8 mouse cellular contexts compared by ENCODE assay signal in genomic region chr7:25238015-25238706, GRCm38 (mm10). TPM values are rescaled to one million over a fixed set of nuclear protein-coding genes. Genes with fewer than 3 reads are reported as not detected.
DNase-seq lines count a peak whose midpoint lies in the region; ATAC-seq and TF ChIP-seq lines count a peak whose summit lies in the region.

No protein-coding gene starts in this region.

- ATAC-seq in forebrain, embryonic 11.5 days (replicated peaks; ENCODE audit: low FRiP score): peak; percentile 93
- ATAC-seq in heart, embryonic 16.5 days (replicated peaks; ENCODE audit: extremely low read depth, insufficient read depth, low FRiP score): peak; percentile 87
- ATAC-seq in liver, embryonic 15.5 days (ENCODE audit: insufficient read depth): peak; percentile 91
- ATAC-seq in neural tube, embryonic 12.5 days (ENCODE audit: low FRiP score, low read depth): peak; percentile 94

- peak; percentile 73 for TF ChIP-seq POLR2A in CH12.LX (IDR thresholded peaks at IDR 0.05; ENCODE audit: low read depth, low read length)

- H3K27me3 ChIP-seq in CH12.LX (replicated peaks): no peaks in the 10 kb centered on the region
- no peaks in the 10 kb centered on the region for H3K27me3 ChIP-seq in forebrain, embryonic 11.5 days (ENCODE audit: control insufficient read depth, insufficient read depth, low read length)
- H3K27me3 ChIP-seq in heart, embryonic 16.5 days (ENCODE audit: control insufficient read depth, insufficient read depth, low read length): no peaks in the 10 kb centered on the region
- H3K27me3 ChIP-seq in liver, embryonic 15.5 days: no peaks in the 10 kb centered on the region
- H3K27me3 ChIP-seq in neural tube, embryonic 12.5 days (replicated peaks): no peaks in the 10 kb centered on the region

- no peak for TF ChIP-seq RAD21 in CH12.LX (IDR thresholded peaks at IDR 0.05; ENCODE audit: low read depth, low read length)

- dilution Hi-C loops in CH12.LX (cut with MboI; ENCODE audit: extremely low pct_ligation_motif_present, extremely low pct_unique_long_range_greater_than_20kb, low sequenced_read_pairs): no loop called here

- H3K9me3 ChIP-seq in CH12.LX (replicated peaks; ENCODE audit: low read length): no peaks in the 10 kb centered on the region
- H3K9me3 ChIP-seq in forebrain, embryonic 11.5 days (ENCODE audit: control insufficient read depth, low read length): no peaks in the 10 kb centered on the region
- H3K9me3 ChIP-seq in heart, embryonic 16.5 days (replicated peaks; ENCODE audit: control insufficient read depth, low read length): no peaks in the 10 kb centered on the region
- no peaks in the 10 kb centered on the region for H3K9me3 ChIP-seq in liver, embryonic 15.5 days (replicated peaks)
- no peaks in the 10 kb centered on the region for H3K9me3 ChIP-seq in neural tube, embryonic 12.5 days

- peak overlapping the region; percentile 94 for H3K4me2 ChIP-seq in CH12.LX (ENCODE audit: insufficient read depth, low read depth, poor library complexity, severe bottlenecking)
- H3K4me2 ChIP-seq in forebrain, embryonic 11.5 days (ENCODE audit: low read depth, low read length, severe bottlenecking): peak overlapping the region; percentile 81
- H3K4me2 ChIP-seq in heart, embryonic 16.5 days (ENCODE audit: low read depth, low read length): peak overlapping the region; percentile 82
- H3K4me2 ChIP-seq in liver, embryonic 15.5 days: peak overlapping the region; percentile 85
- H3K4me2 ChIP-seq in neural tube, embryonic 12.5 days (replicated peaks): peak overlapping the region; percentile 69

- peaks cover 35% of the 10 kb centered on the region for H3K79me2 ChIP-seq in CH12.LX (replicated peaks; ENCODE audit: control insufficient read depth, extremely low read depth, insufficient read depth, poor library complexity, severe bottlenecking)

- peaks cover 6 to 35% of the 10 kb centered on the region in 2 experiments for H3K4me1 ChIP-seq in CH12.LX (ENCODE audit: control insufficient read depth in 1 of 2, insufficient read depth in 2 of 2)
- H3K4me1 ChIP-seq in forebrain, embryonic 11.5 days (replicated peaks; ENCODE audit: control insufficient read depth, insufficient read depth, low read length): peaks cover 6% of the 10 kb centered on the region; the same call in 1 of the 2 replicates
- H3K4me1 ChIP-seq in heart, embryonic 16.5 days (ENCODE audit: control insufficient read depth, insufficient read depth, low read length): peaks cover 36% of the 10 kb centered on the region
- peaks cover 40% of the 10 kb centered on the region for H3K4me1 ChIP-seq in liver, embryonic 15.5 days (replicated peaks)
- H3K4me1 ChIP-seq in neural tube, embryonic 12.5 days: peaks cover 18% of the 10 kb centered on the region

- under 1% methylated on average over 23 of the region's 23 CpGs for WGBS in forebrain, embryonic 11.5 days
- under 1% methylated on average over 23 of the region's 23 CpGs for WGBS in heart, embryonic 16.5 days
- whole genome bisulfite sequencing in liver, embryonic 15.5 days (ENCODE audit: insufficient replicate concordance): under 1% methylated on average over 23 of the region's 23 CpGs
- WGBS in neural tube, embryonic 12.5 days: under 1% methylated on average over 23 of the region's 23 CpGs

- peak overlapping the region; percentile 57 to 88 (median 79) for H3K4me3 ChIP-seq in CH12.LX (replicated peaks in 1 of 3; ENCODE audit: low read depth in 2 of 3, low read length in 2 of 3, poor library complexity in 1 of 3)
- H3K4me3 ChIP-seq in forebrain, embryonic 11.5 days (ENCODE audit: low read depth, low read length): peak overlapping the region; percentile 97
- H3K4me3 ChIP-seq in heart, embryonic 16.5 days (ENCODE audit: low read length): peak overlapping the region; percentile 90
- peak overlapping the region; percentile 88 for H3K4me3 ChIP-seq in liver, embryonic 15.5 days (replicated peaks)
- H3K4me3 ChIP-seq in neural tube, embryonic 12.5 days: peak overlapping the region; percentile 97

- TF ChIP-seq CTCF in CH12.LX (conservative IDR thresholded peaks at IDR 0.05 in 1 of 2, IDR thresholded peaks at IDR 0.05 in 1 of 2; ENCODE audit: low read depth in 2 of 2, low read length in 2 of 2): no peak

- peak overlapping the region; percentile 96 for H3K9ac ChIP-seq in CH12.LX (ENCODE audit: insufficient read depth, low read depth)
- H3K9ac ChIP-seq in forebrain, embryonic 11.5 days (ENCODE audit: low read length): peak overlapping the region; percentile 96; the same call in 1 of the 2 replicates
- H3K9ac ChIP-seq in heart, embryonic 16.5 days (ENCODE audit: low read length): peak overlapping the region; percentile 63
- peak overlapping the region; percentile 98 for H3K9ac ChIP-seq in liver, embryonic 15.5 days
- H3K9ac ChIP-seq in neural tube, embryonic 12.5 days: peak overlapping the region; percentile 98; the same call in 1 of the 2 replicates

- in situ Hi-C loops in CH12.LX (cut with MboI; ENCODE audit: low pct_ligation_motif_present, low pct_unique_long_range_greater_than_20kb, low sequenced_read_pairs): no loop called here

- H3K27ac ChIP-seq in CH12.LX (ENCODE audit: insufficient read depth, low read depth): peak overlapping the region; percentile 78
- H3K27ac ChIP-seq in forebrain, embryonic 11.5 days (ENCODE audit: low read depth, low read length): peak overlapping the region; percentile 41; the same call in 1 of the 2 replicates
- H3K27ac ChIP-seq in heart, embryonic 16.5 days (ENCODE audit: low read length): peak overlapping the region; percentile 95
- H3K27ac ChIP-seq in liver, embryonic 15.5 days (replicated peaks): peak overlapping the region; percentile 91
- no peak overlapping the region for H3K27ac ChIP-seq in neural tube, embryonic 12.5 days

- TF ChIP-seq EP300 in CH12.LX (IDR thresholded peaks at IDR 0.05; ENCODE audit: low read length): no peak

- peaks cover 21 to 43% of the 10 kb centered on the region in 2 experiments for H3K36me3 ChIP-seq in CH12.LX (replicated peaks in 1 of 2; ENCODE audit: control insufficient read depth in 1 of 2, insufficient read depth in 1 of 2, low read length in 1 of 2)
- peaks cover 3% of the 10 kb centered on the region; the same call in 1 of the 2 replicates for H3K36me3 ChIP-seq in forebrain, embryonic 11.5 days (ENCODE audit: control insufficient read depth, insufficient read depth, low read length)
- peaks cover 14% of the 10 kb centered on the region for H3K36me3 ChIP-seq in heart, embryonic 16.5 days (ENCODE audit: control insufficient read depth, insufficient read depth)
- peaks cover 38% of the 10 kb centered on the region for H3K36me3 ChIP-seq in liver, embryonic 15.5 days (replicated peaks)
- H3K36me3 ChIP-seq in neural tube, embryonic 12.5 days: peaks cover 26% of the 10 kb centered on the region

- peak; percentile 96 for DNase-seq in CH12.LX (ENCODE audit: extremely low read depth)
- DNase-seq in c-Kit-positive CD71-positive TER-119-negative erythroid progenitor cells, embryonic 14.5 days (ENCODE audit: low read depth): peak; percentile 95
- peak; percentile 93 for DNase-seq in forebrain, embryonic 11.5 days (ENCODE audit: low spot score)
- peak; percentile 94 to 97 for DNase-seq in kidney, postnatal 36 days
- peak; percentile 99 for DNase-seq in telencephalon, adult 2 months (ENCODE audit: low read depth, low spot score)

RNA-seq across cellular contexts. Expression of gene Gsk3a, which starts 0.5 kb away (rescaled TPM):
- total RNA-seq in CH12.LX (2012; rRNA removed): 47.5 and 55.1 TPM in 2 replicates
- total RNA-seq in CH12.LX (2014; rRNA removed): 44.1 and 45.8 TPM in 2 replicates
- polyA plus RNA-seq in CH12.LX (2012; ENCODE audit: insufficient read length, low read depth): 72.2 and 76.1 TPM in 2 replicates
- polyA plus RNA-seq in forebrain, embryonic 11.5 days (2014; fragmentation: Nextera tagmentation; extraction: Ambion mirVana): 14.0 and 16.6 TPM in 2 replicates
- 6.7 and 6.8 TPM in 2 replicates for polyA plus RNA-seq in heart, embryonic 16.5 days (2015; fragmentation: Nextera tagmentation; extraction: Ambion mirVana)
- 6.4 and 7.4 TPM in 2 replicates for polyA plus RNA-seq in liver, embryonic 15.5 days (2015; fragmentation: Nextera tagmentation; extraction: Ambion mirVana)
- polyA plus RNA-seq in neural tube, embryonic 12.5 days (2016; fragmentation: Nextera tagmentation; extraction: Ambion mirVana): 19.1 and 20.3 TPM in 2 replicates

RNA-seq across cellular contexts. Expression of gene Erf, which starts 12.4 kb away (rescaled TPM):
- total RNA-seq in CH12.LX (2012; rRNA removed): 13.0 and 13.2 TPM in 2 replicates
- 6.1 and 7.1 TPM in 2 replicates for total RNA-seq in CH12.LX (2014; rRNA removed)
- polyA plus RNA-seq in CH12.LX (2012; ENCODE audit: insufficient read length, low read depth): 15.2 and 15.4 TPM in 2 replicates
- 14.6 and 17.5 TPM in 2 replicates for polyA plus RNA-seq in forebrain, embryonic 11.5 days (2014; fragmentation: Nextera tagmentation; extraction: Ambion mirVana)
- 8.5 and 11.2 TPM in 2 replicates for polyA plus RNA-seq in heart, embryonic 16.5 days (2015; fragmentation: Nextera tagmentation; extraction: Ambion mirVana)
- 4.6 and 4.8 TPM in 2 replicates for polyA plus RNA-seq in liver, embryonic 15.5 days (2015; fragmentation: Nextera tagmentation; extraction: Ambion mirVana)
- polyA plus RNA-seq in neural tube, embryonic 12.5 days (2016; fragmentation: Nextera tagmentation; extraction: Ambion mirVana): 11.9 and 13.1 TPM in 2 replicates

RNA-seq across cellular contexts. Expression of gene Zfp526, which starts 16.9 kb away (rescaled TPM):
- total RNA-seq in CH12.LX (2012; rRNA removed): 6.5 and 7.4 TPM in 2 replicates
- 2.0 and 2.2 TPM in 2 replicates for total RNA-seq in CH12.LX (2014; rRNA removed)
- polyA plus RNA-seq in CH12.LX (2012; ENCODE audit: insufficient read length, low read depth): 6.5 and 7.0 TPM in 2 replicates
- polyA plus RNA-seq in forebrain, embryonic 11.5 days (2014; fragmentation: Nextera tagmentation; extraction: Ambion mirVana): 3.5 and 3.8 TPM in 2 replicates
- 2.2 and 2.3 TPM in 2 replicates for polyA plus RNA-seq in heart, embryonic 16.5 days (2015; fragmentation: Nextera tagmentation; extraction: Ambion mirVana)
- 1.8 and 2.1 TPM in 2 replicates for polyA plus RNA-seq in liver, embryonic 15.5 days (2015; fragmentation: Nextera tagmentation; extraction: Ambion mirVana)
- 2.1 and 2.9 TPM in 2 replicates for polyA plus RNA-seq in neural tube, embryonic 12.5 days (2016; fragmentation: Nextera tagmentation; extraction: Ambion mirVana)

RNA-seq across cellular contexts. Expression of gene Dedd2, which starts 17.7 kb away (rescaled TPM):
- total RNA-seq in CH12.LX (2012; rRNA removed) (11.7 and 12.1 TPM in 2 replicates), CH12.LX (2014; rRNA removed) (10.7 and 13.9 TPM in 2 replicates)
- 10.2 and 10.6 TPM in 2 replicates for polyA plus RNA-seq in CH12.LX (2012; ENCODE audit: insufficient read length, low read depth)
- polyA plus RNA-seq in forebrain, embryonic 11.5 days (2014; fragmentation: Nextera tagmentation; extraction: Ambion mirVana): 11.2 TPM in 2 replicates
- 8.3 and 8.6 TPM in 2 replicates for polyA plus RNA-seq in heart, embryonic 16.5 days (2015; fragmentation: Nextera tagmentation; extraction: Ambion mirVana)
- 35.4 and 39.1 TPM in 2 replicates for polyA plus RNA-seq in liver, embryonic 15.5 days (2015; fragmentation: Nextera tagmentation; extraction: Ambion mirVana)
- 15.5 and 17.7 TPM in 2 replicates for polyA plus RNA-seq in neural tube, embryonic 12.5 days (2016; fragmentation: Nextera tagmentation; extraction: Ambion mirVana)

RNA-seq across cellular contexts. Expression of gene Cic, which starts 29.3 kb away (rescaled TPM):
- total RNA-seq in CH12.LX (2012; rRNA removed) (17.5 and 21.7 TPM in 2 replicates), CH12.LX (2014; rRNA removed) (2.2 and 2.5 TPM in 2 replicates)
- 31.2 and 34.5 TPM in 2 replicates for polyA plus RNA-seq in CH12.LX (2012; ENCODE audit: insufficient read length, low read depth)
- polyA plus RNA-seq in forebrain, embryonic 11.5 days (2014; fragmentation: Nextera tagmentation; extraction: Ambion mirVana): 40.3 and 44.2 TPM in 2 replicates
- 22.7 and 24.7 TPM in 2 replicates for polyA plus RNA-seq in heart, embryonic 16.5 days (2015; fragmentation: Nextera tagmentation; extraction: Ambion mirVana)
- polyA plus RNA-seq in liver, embryonic 15.5 days (2015; fragmentation: Nextera tagmentation; extraction: Ambion mirVana): 8.9 and 10.2 TPM in 2 replicates
- 44.2 and 45.0 TPM in 2 replicates for polyA plus RNA-seq in neural tube, embryonic 12.5 days (2016; fragmentation: Nextera tagmentation; extraction: Ambion mirVana)
